Mouse (Mus musculus): ENCODE data around the gene Ctnnal1. TPM values are rescaled to one million over a fixed set of nuclear protein-coding genes. Genes with fewer than 3 reads are reported as not detected.
"Not testable (repeated sequence)": the region's sequence is repeated elsewhere in the genome, so short reads cannot be mapped to it uniquely, and the experiment has no call there.

The Ctnnal1 gene
- polyA plus RNA-seq, 1 experiment, result 14.4 TPM

DNA sequence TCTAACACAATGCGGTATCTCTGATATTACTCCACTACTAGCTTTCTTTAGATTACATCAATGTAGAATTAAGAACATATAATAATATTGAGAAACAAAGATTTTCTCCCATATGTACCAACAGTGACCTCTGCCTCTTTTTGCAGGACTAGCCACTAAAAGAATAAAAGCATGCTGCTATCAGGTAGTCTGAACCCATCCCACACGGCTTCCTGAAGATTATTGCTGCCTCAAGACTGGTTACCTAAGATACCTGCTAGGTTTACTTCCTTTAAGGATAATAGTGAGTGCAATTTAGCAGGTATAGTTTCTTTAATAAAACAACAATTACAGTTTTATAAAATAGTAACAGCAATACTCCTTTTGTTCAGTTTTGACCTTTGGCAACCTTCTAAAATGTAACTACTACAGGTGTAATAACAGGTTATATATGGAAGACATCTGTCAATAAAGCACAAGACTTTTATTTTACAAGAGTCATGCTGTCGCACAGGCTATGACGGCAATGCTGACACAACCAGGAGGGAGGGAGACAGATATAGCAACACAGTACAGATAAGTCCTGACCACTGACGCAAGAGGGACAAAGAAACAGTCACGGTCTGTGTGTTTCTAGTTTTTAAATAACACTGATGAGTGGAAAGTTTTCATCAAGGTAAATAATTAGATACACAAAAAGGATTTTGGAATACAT lies 21.4 kb upstream of the Ctnnal1 start:
- no peaks in the 10 kb centered on the region for H3K4me1 ChIP-seq (ENCODE audit: control insufficient read depth, insufficient read depth, low read length)
- WGBS, result 93% methylated on average over 6 of the region's 6 CpGs
- no peak overlapping the region for H3K4me3 ChIP-seq (ENCODE audit: insufficient read depth, low read depth, low read length)
- H3K27ac ChIP-seq (ENCODE audit: insufficient read depth, low read depth, low read length), result no peak overlapping the region
- DNase-seq, result no peak
- peaks cover 5% of the 10 kb centered on the region for H3K36me3 ChIP-seq (ENCODE audit: control insufficient read depth, insufficient read depth, low read length)
- TF ChIP-seq CTCF (conservative IDR thresholded peaks at IDR 0.05; ENCODE audit: insufficient read depth, insufficient read length, low read depth, low read length) (no peak), POLR2A (IDR thresholded peaks at IDR 0.05; ENCODE audit: low read depth, low read length) (no peak)
- H3K27me3 ChIP-seq (replicated peaks; ENCODE audit: control insufficient read depth, insufficient read depth, low read length), result no peaks in the 10 kb centered on the region

GRCm38 (mm10) chr4:56880036-56880703 lies 15.2 kb upstream of the Ctnnal1 start:
- TF ChIP-seq POLR2A (IDR thresholded peaks at IDR 0.05; ENCODE audit: low read depth, low read length), result no peak
- TF ChIP-seq CTCF (conservative IDR thresholded peaks at IDR 0.05; ENCODE audit: insufficient read depth, insufficient read length, low read depth, low read length), result no peak
- WGBS, result 77% methylated on average over 11 of the region's 11 CpGs
- H3K27ac ChIP-seq (ENCODE audit: insufficient read depth, low read depth, low read length), result no peak overlapping the region
- H3K4me3 ChIP-seq (ENCODE audit: insufficient read depth, low read depth, low read length), result no peak overlapping the region
- H3K36me3 ChIP-seq (ENCODE audit: control insufficient read depth, insufficient read depth, low read length), result peaks cover 4% of the 10 kb centered on the region; the same call in 1 of the 2 replicates
- no peak for DNase-seq
- H3K4me1 ChIP-seq (ENCODE audit: control insufficient read depth, insufficient read depth, low read length), result no peaks in the 10 kb centered on the region
- no peaks in the 10 kb centered on the region for H3K27me3 ChIP-seq (replicated peaks; ENCODE audit: control insufficient read depth, insufficient read depth, low read length)

GRCm38 (mm10) chr4:56878971-56879370 lies 14.0 kb upstream of the Ctnnal1 start:
- Histone ChIP-seq H3K4me3 (ENCODE audit: insufficient read depth, low read depth, low read length) (no peak overlapping the region), H3K4me1 (ENCODE audit: control insufficient read depth, insufficient read depth, low read length) (no peaks in the 10 kb centered on the region), H3K36me3 (ENCODE audit: control insufficient read depth, insufficient read depth, low read length) (peaks cover 9% of the 10 kb centered on the region), H3K27me3 (replicated peaks; ENCODE audit: control insufficient read depth, insufficient read depth, low read length) (no peaks in the 10 kb centered on the region), H3K27ac (ENCODE audit: insufficient read depth, low read depth, low read length) (no peak overlapping the region)
- no peak for TF ChIP-seq CTCF (conservative IDR thresholded peaks at IDR 0.05; ENCODE audit: insufficient read depth, insufficient read length, low read depth, low read length)
- no peak for TF ChIP-seq POLR2A (IDR thresholded peaks at IDR 0.05; ENCODE audit: low read depth, low read length)
- WGBS, result 96% methylated on average over 7 of the region's 7 CpGs
- DNase-seq, result no peak

- not testable (repeated sequence) for H3K4me1 ChIP-seq (ENCODE audit: control insufficient read depth, insufficient read depth, low read length); H3K27ac ChIP-seq (ENCODE audit: insufficient read depth, low read depth, low read length); H3K36me3 ChIP-seq (ENCODE audit: control insufficient read depth, insufficient read depth, low read length); DNase-seq; H3K27me3 ChIP-seq (replicated peaks; ENCODE audit: control insufficient read depth, insufficient read depth, low read length); H3K4me3 ChIP-seq (ENCODE audit: insufficient read depth, low read depth, low read length)
- WGBS, result 98% methylated on average over 11 of the region's 11 CpGs
Measured at GRCm38 (mm10) chr4:56870541-56870940, 5.6 kb upstream of the Ctnnal1 start.

- DNase-seq, result peak; percentile 41
- Histone ChIP-seq H3K27ac (ENCODE audit: insufficient read depth, low read depth, low read length) (peak overlapping the region; percentile 80), H3K36me3 (ENCODE audit: control insufficient read depth, insufficient read depth, low read length) (no peaks in the 10 kb centered on the region; the same call in 1 of the 2 replicates), H3K4me1 (ENCODE audit: control insufficient read depth, insufficient read depth, low read length) (peaks cover 4% of the 10 kb centered on the region; the same call in 1 of the 2 replicates), H3K27me3 (replicated peaks; ENCODE audit: control insufficient read depth, insufficient read depth, low read length) (no peaks in the 10 kb centered on the region), H3K4me3 (ENCODE audit: insufficient read depth, low read depth, low read length) (no peak overlapping the region)
- WGBS, result 52% methylated on average over 5 of the region's 5 CpGs
- TF ChIP-seq POLR2A (IDR thresholded peaks at IDR 0.05; ENCODE audit: low read depth, low read length) (no peak), CTCF (conservative IDR thresholded peaks at IDR 0.05; ENCODE audit: insufficient read depth, insufficient read length, low read depth, low read length) (no peak)
Measured at GRCm38 (mm10) chr4:56867761-56868160, 2.8 kb upstream of the Ctnnal1 start.

GRCm38 (mm10) chr4:56865971-56866370 lies 983 bp upstream of the Ctnnal1 start:
- Histone ChIP-seq H3K36me3 (ENCODE audit: control insufficient read depth, insufficient read depth, low read length) (no peaks in the 10 kb centered on the region), H3K4me1 (ENCODE audit: control insufficient read depth, insufficient read depth, low read length) (peaks cover 4% of the 10 kb centered on the region; the same call in 1 of the 2 replicates), H3K4me3 (ENCODE audit: insufficient read depth, low read depth, low read length) (no peak overlapping the region), H3K27ac (ENCODE audit: insufficient read depth, low read depth, low read length) (no peak overlapping the region), H3K27me3 (replicated peaks; ENCODE audit: control insufficient read depth, insufficient read depth, low read length) (no peaks in the 10 kb centered on the region)
- 36% methylated on average over 4 of the region's 4 CpGs for WGBS
- no peak for TF ChIP-seq POLR2A (IDR thresholded peaks at IDR 0.05; ENCODE audit: low read depth, low read length)
- no peak for TF ChIP-seq CTCF (conservative IDR thresholded peaks at IDR 0.05; ENCODE audit: insufficient read depth, insufficient read length, low read depth, low read length)
- peak; percentile 37 for DNase-seq

DNA sequence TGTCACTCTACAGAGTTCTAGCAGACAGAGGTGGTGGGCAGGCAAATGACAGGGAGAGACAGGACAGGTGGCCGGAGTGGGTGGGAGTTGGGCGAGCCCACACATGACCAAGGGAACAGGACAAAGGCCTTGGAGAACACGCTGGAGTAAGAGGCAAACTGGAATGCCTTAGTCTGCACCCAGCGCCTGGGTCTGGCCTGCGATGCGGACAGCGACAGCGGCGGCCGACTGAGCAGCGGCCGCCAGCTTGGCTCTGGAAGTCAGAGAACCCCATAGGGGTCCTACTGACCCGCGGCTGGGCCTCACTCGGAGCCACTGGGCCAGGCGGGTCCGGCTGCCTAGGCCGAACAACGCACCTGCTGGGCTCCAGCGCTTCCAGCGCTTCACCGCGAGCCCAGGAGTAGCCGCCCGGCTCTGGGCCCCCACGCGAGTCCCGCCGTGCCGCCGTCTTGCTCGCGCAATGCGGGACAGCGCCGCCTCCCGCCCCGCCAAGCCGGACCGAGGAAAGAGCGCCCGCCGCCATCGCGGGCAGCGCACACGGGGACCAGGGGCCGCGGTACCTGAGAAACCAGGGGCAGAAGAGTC lies 479 bp downstream of the Ctnnal1 start:
- TF ChIP-seq POLR2A (IDR thresholded peaks at IDR 0.05; ENCODE audit: low read depth, low read length) (no peak), CTCF (conservative IDR thresholded peaks at IDR 0.05; ENCODE audit: insufficient read depth, insufficient read length, low read depth, low read length) (no peak)
- peak; percentile 40 for DNase-seq
- peak overlapping the region; percentile 73 for H3K4me3 ChIP-seq (ENCODE audit: insufficient read depth, low read depth, low read length)
- no peaks in the 10 kb centered on the region for H3K36me3 ChIP-seq (ENCODE audit: control insufficient read depth, insufficient read depth, low read length)
- H3K4me1 ChIP-seq (ENCODE audit: control insufficient read depth, insufficient read depth, low read length), result peaks cover 4% of the 10 kb centered on the region; the same call in 1 of the 2 replicates
- no peaks in the 10 kb centered on the region for H3K27me3 ChIP-seq (replicated peaks; ENCODE audit: control insufficient read depth, insufficient read depth, low read length)
- 1% methylated on average over 49 of the region's 49 CpGs for WGBS
- peak overlapping the region; percentile 24 for H3K27ac ChIP-seq (ENCODE audit: insufficient read depth, low read depth, low read length)
